Mouse (Mus musculus): ENCODE results near the gene Dhfr. TPM values are rescaled to one million over a fixed set of nuclear protein-coding genes. Genes with fewer than 3 reads are reported as not detected.

The Dhfr gene
- total and polyA plus RNA-seq, 2 experiments from 2014 or later: 3.1 to 3.3 TPM

- no peak for TF ChIP-seq CTCF (IDR thresholded peaks at IDR 0.05; ENCODE audit: low read depth)
Measured at GRCm38 (mm10) chr13:92332103-92332879, 22.2 kb upstream of the Dhfr start.

GRCm38 (mm10) chr13:92336857-92337256, 17.7 kb upstream of the Dhfr start:
- 100% methylated on average over 1 of the region's 1 CpGs for WGBS
- Histone ChIP-seq H3K4me1 (ENCODE audit: insufficient read depth) (no peaks in the 10 kb centered on the region), H3K9ac (no peak overlapping the region), H3K4me2 (ENCODE audit: low read depth) (no peak overlapping the region), H3K27ac (ENCODE audit: low read depth, low read length) (no peak overlapping the region), H3K4me3 (ENCODE audit: low read depth, low read length) (no peak overlapping the region), H3K27me3 (ENCODE audit: insufficient read depth, low read length) (no peaks in the 10 kb centered on the region), H3K9me3 (ENCODE audit: low read length) (no peaks in the 10 kb centered on the region), H3K36me3 (ENCODE audit: insufficient read depth) (peaks cover 7% of the 10 kb centered on the region; the same call in 1 of the 2 replicates)
- no peak for TF ChIP-seq CTCF (IDR thresholded peaks at IDR 0.05; ENCODE audit: low read depth)
- no peak for DNase-seq
- no peak for ATAC-seq

More at GRCm38 (mm10) chr13:92332103-92332879, 22.2 kb upstream of the Dhfr start:
- no peak overlapping the region for H3K9ac ChIP-seq
- H3K27ac ChIP-seq (ENCODE audit: low read depth, low read length): no peak overlapping the region
- DNase-seq (no peak), ATAC-seq (no peak)
- H3K27me3 ChIP-seq (ENCODE audit: insufficient read depth, low read length): no peaks in the 10 kb centered on the region
- H3K36me3 ChIP-seq (ENCODE audit: insufficient read depth): no peaks in the 10 kb centered on the region
- 80% methylated on average over 15 of the region's 15 CpGs for WGBS
- H3K9me3 ChIP-seq (ENCODE audit: low read length): no peaks in the 10 kb centered on the region
- no peaks in the 10 kb centered on the region for H3K4me1 ChIP-seq (ENCODE audit: insufficient read depth)
- H3K4me3 ChIP-seq (ENCODE audit: low read depth, low read length): no peak overlapping the region
- H3K4me2 ChIP-seq (ENCODE audit: low read depth): no peak overlapping the region

- DNase-seq: peak; percentile 53
- WGBS: 74% methylated on average over 6 of the region's 6 CpGs
- TF ChIP-seq CTCF (IDR thresholded peaks at IDR 0.05; ENCODE audit: low read depth): peak; percentile 27
- no peaks in the 10 kb centered on the region for H3K27me3 ChIP-seq (ENCODE audit: insufficient read depth, low read length)
- ATAC-seq: peak; percentile 50
- peaks cover 7% of the 10 kb centered on the region; the same call in 1 of the 2 replicates for H3K36me3 ChIP-seq (ENCODE audit: insufficient read depth)
- H3K9ac ChIP-seq: no peak overlapping the region
- no peak overlapping the region for H3K27ac ChIP-seq (ENCODE audit: low read depth, low read length)
- H3K4me2 ChIP-seq (ENCODE audit: low read depth): no peak overlapping the region
- H3K4me3 ChIP-seq (ENCODE audit: low read depth, low read length): no peak overlapping the region
- no peaks in the 10 kb centered on the region for H3K4me1 ChIP-seq (ENCODE audit: insufficient read depth)
- no peaks in the 10 kb centered on the region for H3K9me3 ChIP-seq (ENCODE audit: low read length)
Measured at GRCm38 (mm10) chr13:92337773-92338462, 16.6 kb upstream of the Dhfr start.

GRCm38 (mm10) chr13:92339787-92340186, 14.7 kb upstream of the Dhfr start:
- ATAC-seq: no peak
- WGBS: 93% methylated on average over 3 of the region's 3 CpGs
- no peak for TF ChIP-seq CTCF (IDR thresholded peaks at IDR 0.05; ENCODE audit: low read depth)

GRCm38 (mm10) chr13:92344033-92344432, 10.5 kb upstream of the Dhfr start:
- no peaks in the 10 kb centered on the region for H3K27me3 ChIP-seq (ENCODE audit: insufficient read depth, low read length)
- H3K9me3 ChIP-seq (ENCODE audit: low read length): no peaks in the 10 kb centered on the region
- 91% methylated on average over 8 of the region's 8 CpGs for WGBS
- DNase-seq (no peak), ATAC-seq (no peak)
- TF ChIP-seq CTCF (IDR thresholded peaks at IDR 0.05; ENCODE audit: low read depth): no peak
- no peak overlapping the region for H3K9ac ChIP-seq
- H3K4me2 ChIP-seq (ENCODE audit: low read depth): no peak overlapping the region
- H3K4me1 ChIP-seq (ENCODE audit: insufficient read depth): no peaks in the 10 kb centered on the region
- H3K27ac ChIP-seq (ENCODE audit: low read depth, low read length): no peak overlapping the region
- peaks cover 27% of the 10 kb centered on the region for H3K36me3 ChIP-seq (ENCODE audit: insufficient read depth)
- H3K4me3 ChIP-seq (ENCODE audit: low read depth, low read length): no peak overlapping the region

More at GRCm38 (mm10) chr13:92339787-92340186, 14.7 kb upstream of the Dhfr start:
- Histone ChIP-seq H3K4me1 (ENCODE audit: insufficient read depth) (no peaks in the 10 kb centered on the region), H3K9ac (no peak overlapping the region), H3K4me2 (ENCODE audit: low read depth) (no peak overlapping the region), H3K4me3 (ENCODE audit: low read depth, low read length) (no peak overlapping the region), H3K27ac (ENCODE audit: low read depth, low read length) (no peak overlapping the region), H3K36me3 (ENCODE audit: insufficient read depth) (peaks cover 17% of the 10 kb centered on the region), H3K9me3 (ENCODE audit: low read length) (no peaks in the 10 kb centered on the region), H3K27me3 (ENCODE audit: insufficient read depth, low read length) (no peaks in the 10 kb centered on the region)
- no peak for DNase-seq

- Histone ChIP-seq H3K4me1 (ENCODE audit: insufficient read depth) (no peaks in the 10 kb centered on the region), H3K9me3 (ENCODE audit: low read length) (no peaks in the 10 kb centered on the region), H3K4me2 (ENCODE audit: low read depth) (no peak overlapping the region), H3K9ac (no peak overlapping the region), H3K27me3 (ENCODE audit: insufficient read depth, low read length) (no peaks in the 10 kb centered on the region), H3K36me3 (ENCODE audit: insufficient read depth) (peaks cover 24% of the 10 kb centered on the region), H3K4me3 (ENCODE audit: low read depth, low read length) (no peak overlapping the region), H3K27ac (ENCODE audit: low read depth, low read length) (no peak overlapping the region)
- no peak for TF ChIP-seq CTCF (IDR thresholded peaks at IDR 0.05; ENCODE audit: low read depth)
- DNase-seq: no peak
- no peak for ATAC-seq
- 79% methylated on average over 5 of the region's 5 CpGs for WGBS
Measured at GRCm38 (mm10) chr13:92346338-92346737, 8.2 kb upstream of the Dhfr start.

GRCm38 (mm10) chr13:92351100-92351499, 3.4 kb upstream of the Dhfr start:
- 94% methylated on average over 6 of the region's 6 CpGs for WGBS
- Histone ChIP-seq H3K9me3 (ENCODE audit: low read length) (no peaks in the 10 kb centered on the region), H3K4me1 (ENCODE audit: insufficient read depth) (0 out of 2 replicates have a peak, but pooled peaks cover 3% of the 10 kb centered on the region), H3K4me2 (ENCODE audit: low read depth) (no peak overlapping the region), H3K27me3 (ENCODE audit: insufficient read depth, low read length) (no peaks in the 10 kb centered on the region), H3K27ac (ENCODE audit: low read depth, low read length) (no peak overlapping the region), H3K9ac (no peak overlapping the region), H3K4me3 (ENCODE audit: low read depth, low read length) (no peak overlapping the region), H3K36me3 (ENCODE audit: insufficient read depth) (peaks cover 10% of the 10 kb centered on the region; the same call in 1 of the 2 replicates)
- no peak for TF ChIP-seq CTCF (IDR thresholded peaks at IDR 0.05; ENCODE audit: low read depth)
- ATAC-seq: no peak
- no peak for DNase-seq

Measured in forebrain, postnatal 0 days (tissue).